Mouse (Mus musculus) myocyte (in vitro differentiated cells): Measurements from ENCODE around the gene Dlg2.

ENCODE experiments used
- E2F4 ChIP-seq: IDR thresholded peaks from one replicate; pipeline ENCODE4 v1.6.1; 2011; ENCODE audit warnings: mild to moderate bottlenecking, control low read depth, moderate library complexity; ENCODE audit not compliant: insufficient read depth
- MYOD1 ChIP-seq, 3 experiments: IDR thresholded peaks; one replicate each; pipeline ENCODE4 v1.6.1; 2011; ENCODE audit warnings: control low read depth in 2 of 3, low read depth in 2 of 3, mild to moderate bottlenecking in 2 of 3, moderate library complexity in 1 of 3; ENCODE audit not compliant: insufficient read length in 2 of 3, control insufficient read depth in 1 of 3
- POLR2A ChIP-seq: IDR thresholded peaks from one replicate; pipeline ENCODE4 v1.6.1; 2011; ENCODE audit warnings: low read depth, mild to moderate bottlenecking, control low read depth, moderate library complexity; ENCODE audit not compliant: insufficient read length
- POLR2AphosphoS2 ChIP-seq: IDR thresholded peaks from one replicate; pipeline ENCODE4 v1.6.1; 2011; ENCODE audit warnings: low read depth, control low read depth; ENCODE audit not compliant: insufficient read length
- REST ChIP-seq: IDR thresholded peaks from one replicate; pipeline ENCODE4 v1.6.1; 2011; ENCODE audit warnings: mild to moderate bottlenecking, control low read depth, moderate library complexity; ENCODE audit not compliant: insufficient read depth, insufficient read length
- SRF ChIP-seq: IDR thresholded peaks from one replicate; pipeline ENCODE4 v1.6.1; 2011; ENCODE audit warnings: low read depth; ENCODE audit not compliant: control insufficient read depth, insufficient read length
- TCF12 ChIP-seq: IDR thresholded peaks from one replicate; pipeline ENCODE4 v1.6.1; 2011; ENCODE audit warnings: mild to moderate bottlenecking, control low read depth; ENCODE audit not compliant: poor library complexity, insufficient read depth, severe bottlenecking

GRCm38 (mm10) chr7:91288324-91288723, 811.9 kb downstream of the Dlg2 start:
- TF ChIP-seq TCF12, result no peak
- TF ChIP-seq POLR2A, result no peak
- TF ChIP-seq E2F4, result no peak
- TF ChIP-seq POLR2AphosphoS2, result no peak
- no peak for TF ChIP-seq SRF
- no peak for TF ChIP-seq MYOD1 (IDR thresholded peaks at IDR 0.05; ENCODE audit: control insufficient read depth in 1 of 3, insufficient read length in 2 of 3, low read depth in 2 of 3)
- TF ChIP-seq REST, result no peak
